Mouse (Mus musculus) megakaryocyte, embryonic 14.5 days (primary cell): ENCODE measurements at regions not wholly inside any gene's neighbourhood (a gene's known extent, or its start where the extent isn't known, plus 50 kb on each side); places are given as distances from the start of the nearest gene placed in this dataset.
"Not testable (repeated sequence)": the region's sequence is repeated elsewhere in the genome, so short reads cannot be mapped to it uniquely, and the experiment has no call there.

Source experiments
- H3K27me3 ChIP-seq: replicated peaks from 2 replicates; pipeline ENCODE3; 2012; ENCODE audit warnings: inconsistent platforms
- H3K36me3 ChIP-seq: replicated peaks from 2 replicates; pipeline ENCODE3; 2012; ENCODE audit warnings: low read length, inconsistent platforms, mixed read lengths
- H3K4me1 ChIP-seq: 2 replicates; pipeline ENCODE4 v1.6.1; 2012; ENCODE audit warnings: inconsistent platforms
- H3K4me3 ChIP-seq: replicated peaks from 2 replicates; pipeline ENCODE3; 2012; ENCODE audit warnings: moderate library complexity, mild to moderate bottlenecking, inconsistent platforms
- H3K9me3 ChIP-seq: 2 replicates; pipeline ENCODE4 v1.6.1; 2012; ENCODE audit warnings: inconsistent platforms
- FLI1 ChIP-seq: IDR thresholded peaks from 2 replicates; pipeline ENCODE4 v1.6.1; 2012; ENCODE audit warnings: low read length, inconsistent platforms, mixed read lengths
- GATA1 ChIP-seq: IDR thresholded peaks from 3 replicates; pipeline ENCODE4 v1.6.1; 2012; ENCODE audit warnings: mixed read lengths, low read length, inconsistent platforms, borderline replicate concordance

GRCm38 (mm10) chr7:129746639-129747038 is 155.0 kb downstream of the Wdr11 start:
- H3K9me3 ChIP-seq = peaks cover 19% of the 10 kb centered on the region
- H3K36me3 ChIP-seq = no peaks in the 10 kb centered on the region
- no peak overlapping the region for H3K4me3 ChIP-seq
- no peaks in the 10 kb centered on the region for H3K27me3 ChIP-seq
- H3K4me1 ChIP-seq = no peaks in the 10 kb centered on the region
- TF ChIP-seq FLI1 = no peak

GRCm38 (mm10) chr7:129750936-129751335 is 159.3 kb downstream of the Wdr11 start:
- Histone ChIP-seq H3K9me3 (peaks cover 8% of the 10 kb centered on the region; the same call in 1 of the 2 replicates), H3K27me3 (no peaks in the 10 kb centered on the region), H3K4me3 (no peak overlapping the region), H3K4me1 (no peaks in the 10 kb centered on the region), H3K36me3 (no peaks in the 10 kb centered on the region)
- TF ChIP-seq GATA1 = no peak
- TF ChIP-seq FLI1 = no peak

GRCm38 (mm10) chr7:129754737-129755136 is 163.1 kb downstream of the Wdr11 start:
- no peaks in the 10 kb centered on the region for H3K27me3 ChIP-seq
- H3K4me1 ChIP-seq = no peaks in the 10 kb centered on the region
- no peak overlapping the region for H3K4me3 ChIP-seq
- TF ChIP-seq FLI1 (no peak), GATA1 (no peak)
- no peaks in the 10 kb centered on the region for H3K36me3 ChIP-seq
- peaks cover 9% of the 10 kb centered on the region for H3K9me3 ChIP-seq

- H3K27me3 ChIP-seq = no peaks in the 10 kb centered on the region
- no peaks in the 10 kb centered on the region for H3K36me3 ChIP-seq
- H3K4me3 ChIP-seq = no peak overlapping the region
- peaks cover 13% of the 10 kb centered on the region for H3K9me3 ChIP-seq
- no peak for TF ChIP-seq FLI1
- TF ChIP-seq GATA1 = no peak
- H3K4me1 ChIP-seq = no peaks in the 10 kb centered on the region
Measured at GRCm38 (mm10) chr7:129756138-129756537, 164.5 kb downstream of the Wdr11 start.

- Histone ChIP-seq H3K36me3 (no peaks in the 10 kb centered on the region), H3K4me3 (no peak overlapping the region), H3K9me3 (peaks cover 13% of the 10 kb centered on the region), H3K4me1 (no peaks in the 10 kb centered on the region), H3K27me3 (no peaks in the 10 kb centered on the region)
- TF ChIP-seq FLI1 = no peak
Measured at GRCm38 (mm10) chr7:129759848-129760247, 168.2 kb downstream of the Wdr11 start.

GRCm38 (mm10) chr7:129760386-129760785 is 168.7 kb downstream of the Wdr11 start:
- H3K9me3 ChIP-seq = peaks cover 13% of the 10 kb centered on the region
- no peaks in the 10 kb centered on the region for H3K4me1 ChIP-seq
- H3K36me3 ChIP-seq = no peaks in the 10 kb centered on the region
- no peaks in the 10 kb centered on the region for H3K27me3 ChIP-seq
- TF ChIP-seq FLI1 (no peak), GATA1 (no peak)
- H3K4me3 ChIP-seq = peak overlapping the region; percentile 5

- Histone ChIP-seq H3K4me1 (no peaks in the 10 kb centered on the region), H3K36me3 (no peaks in the 10 kb centered on the region), H3K27me3 (no peaks in the 10 kb centered on the region), H3K9me3 (peaks cover 13% of the 10 kb centered on the region), H3K4me3 (no peak overlapping the region)
- no peak for TF ChIP-seq FLI1
- no peak for TF ChIP-seq GATA1
Measured at GRCm38 (mm10) chr7:129763754-129764153, 172.1 kb downstream of the Wdr11 start.

GRCm38 (mm10) chr7:129764456-129764970 is 172.8 kb downstream of the Wdr11 start:
- Histone ChIP-seq H3K4me1 (no peaks in the 10 kb centered on the region), H3K36me3 (no peaks in the 10 kb centered on the region), H3K27me3 (no peaks in the 10 kb centered on the region), H3K4me3 (no peak overlapping the region), H3K9me3 (peaks cover 14% of the 10 kb centered on the region)
- TF ChIP-seq FLI1 (no peak), GATA1 (no peak)

GRCm38 (mm10) chr7:129765681-129766080 is 174.0 kb downstream of the Wdr11 start:
- Histone ChIP-seq H3K27me3 (no peaks in the 10 kb centered on the region), H3K9me3 (peaks cover 10% of the 10 kb centered on the region), H3K4me3 (no peak overlapping the region), H3K36me3 (no peaks in the 10 kb centered on the region), H3K4me1 (no peaks in the 10 kb centered on the region)
- TF ChIP-seq FLI1 (no peak), GATA1 (no peak)

GRCm38 (mm10) chr7:129766087-129766834 is 174.6 kb downstream of the Wdr11 start:
- TF ChIP-seq FLI1 (no peak), GATA1 (no peak)

GRCm38 (mm10) chr7:129769673-129770072 is 178.0 kb downstream of the Wdr11 start:
- peaks cover 21% of the 10 kb centered on the region for H3K9me3 ChIP-seq
- not testable (repeated sequence) for H3K4me3 ChIP-seq, H3K4me1 ChIP-seq, H3K36me3 ChIP-seq, H3K27me3 ChIP-seq

More at GRCm38 (mm10) chr7:129766087-129766834, 174.6 kb downstream of the Wdr11 start:
- no peak overlapping the region for H3K4me3 ChIP-seq
- peaks cover 14% of the 10 kb centered on the region for H3K9me3 ChIP-seq
- H3K27me3 ChIP-seq = no peaks in the 10 kb centered on the region
- no peaks in the 10 kb centered on the region for H3K36me3 ChIP-seq
- no peaks in the 10 kb centered on the region for H3K4me1 ChIP-seq
